Mouse (Mus musculus): Measurements from ENCODE around the gene Smarca5.

Gene Smarca5

GRCm38 (mm10) chr8:80663476-80663875 is 75.8 kb downstream of the Smarca5 start:
- DNase-seq, result no peak

- no peak for DNase-seq
Observed at GRCm38 (mm10) chr8:80661055-80661454, 78.2 kb downstream of the Smarca5 start.

DNA sequence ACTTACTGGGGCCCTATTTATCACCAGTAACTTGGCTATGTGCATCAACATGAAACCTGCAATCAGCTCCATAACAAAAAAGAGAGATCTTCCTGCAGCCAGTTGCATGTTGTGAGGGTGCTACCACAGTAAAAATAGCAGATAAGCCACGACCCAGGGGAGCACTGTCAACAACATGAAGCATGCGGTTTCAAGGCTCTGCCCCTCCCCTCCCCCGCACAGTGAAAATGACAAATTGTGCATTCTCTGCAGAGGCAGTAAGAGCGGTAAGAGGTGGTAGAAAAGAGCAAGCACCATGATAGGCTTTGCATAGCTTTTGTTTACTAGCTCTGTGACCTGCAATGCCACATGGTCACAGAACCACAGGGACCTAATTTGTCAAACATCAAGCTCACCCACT is 81.7 kb downstream of the Smarca5 start:
- no peak for DNase-seq
